Mouse (Mus musculus): ENCODE measurements around the gene Igf1.

DNA sequence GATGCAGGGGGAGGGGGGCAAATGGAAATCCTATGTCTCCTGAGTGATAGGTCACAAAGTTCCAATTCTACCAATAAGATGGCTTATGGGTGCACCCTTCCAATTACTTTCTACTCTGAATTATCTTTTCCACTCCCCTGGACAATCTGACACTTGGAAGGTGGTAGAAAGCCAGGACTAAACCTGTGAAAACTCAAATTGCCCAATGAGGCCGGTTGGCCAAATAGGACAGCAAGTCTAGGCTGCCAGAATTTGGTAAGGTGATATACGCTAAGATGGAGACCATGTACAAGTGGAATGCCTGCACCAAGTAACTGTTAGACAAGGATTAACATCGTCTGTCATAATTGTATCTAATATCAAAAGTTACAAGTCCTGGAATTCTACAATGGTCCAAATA, 55.8 kb downstream of the Igf1 start:
- TF ChIP-seq CTCF (conservative IDR thresholded peaks at IDR 0.05; ENCODE audit: low read length) (no peak), POU5F1 (IDR thresholded peaks at IDR 0.05; ENCODE audit: borderline replicate concordance, low read length) (no peak)

Data from E14TG2a.4 (cell line).